Mouse (Mus musculus): Measurements from ENCODE around the gene Exoc4.

The Exoc4 gene

DNA sequence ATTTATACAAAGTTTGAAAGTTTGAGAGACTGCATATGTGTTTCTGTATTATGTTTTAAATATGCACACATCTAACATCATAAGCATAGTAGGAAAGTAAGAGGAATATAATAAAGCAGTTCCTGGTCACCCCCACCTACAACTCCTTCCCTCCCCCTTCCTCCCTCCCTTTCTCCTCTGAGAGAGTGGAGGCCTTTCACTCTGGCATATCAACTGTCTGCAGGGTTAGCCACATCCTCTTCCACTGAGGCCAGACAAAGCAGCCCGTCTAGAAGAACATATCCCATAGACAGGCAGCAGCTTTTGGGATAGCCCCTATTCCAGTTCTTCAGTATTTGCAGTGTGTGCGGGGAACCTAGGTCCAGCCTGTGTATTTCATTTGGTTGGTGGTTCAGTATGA, 382.2 kb downstream of the Exoc4 start:
- DNase-seq (ENCODE audit: low spot score in 2 of 2), result no peak

- DNase-seq (ENCODE audit: low spot score in 2 of 2), result no peak
Observed at GRCm38 (mm10) chr6:33637192-33637591, 388.3 kb downstream of the Exoc4 start.

- peak in 1 of 2 experiments; percentile 38 for DNase-seq (ENCODE audit: low spot score in 2 of 2)
Observed at GRCm38 (mm10) chr6:33681778-33682640, 433.1 kb downstream of the Exoc4 start.

DNA sequence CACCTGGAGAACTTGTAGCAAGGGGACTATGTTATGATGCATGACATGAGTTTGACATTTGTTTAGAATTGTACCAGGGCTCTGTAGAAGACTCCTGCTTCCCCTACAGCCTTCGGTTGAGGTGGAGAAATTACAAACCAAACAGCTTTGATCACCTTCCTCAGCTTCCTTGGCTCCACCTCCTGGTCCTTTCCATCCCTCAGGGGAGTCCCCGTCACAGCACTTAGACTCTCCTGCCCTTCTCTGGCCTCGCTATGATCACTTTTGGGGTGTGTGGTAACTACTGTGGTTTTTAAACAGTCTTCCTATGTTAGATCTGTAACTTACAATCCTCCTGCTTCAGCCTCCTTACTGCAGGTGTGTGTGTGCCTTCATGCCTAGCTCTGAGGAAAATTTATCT, 434.6 kb downstream of the Exoc4 start:
- DNase-seq (ENCODE audit: low spot score in 2 of 2), result no peak

- DNase-seq (ENCODE audit: low spot score in 2 of 2), result no peak
Observed at GRCm38 (mm10) chr6:33685321-33685720, 436.4 kb downstream of the Exoc4 start.

DNA sequence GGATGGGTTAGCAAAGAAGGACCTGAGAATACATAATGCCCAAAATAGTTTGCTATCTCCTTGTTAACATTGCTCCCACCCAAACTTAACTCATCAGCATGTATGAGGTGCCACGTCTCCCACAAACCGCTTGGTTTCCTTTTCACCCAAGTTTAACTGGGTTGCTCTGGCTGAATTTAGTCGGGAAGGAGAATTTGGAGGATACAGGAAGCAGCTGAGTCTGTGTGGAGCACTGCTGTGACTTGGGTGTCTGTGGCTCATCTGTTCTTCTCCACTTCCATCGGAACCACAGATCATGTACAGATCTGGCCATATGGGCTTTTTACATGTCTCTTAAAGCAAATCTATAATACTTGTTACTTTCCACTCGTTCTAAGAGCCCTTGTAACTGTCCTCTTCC, 441.7 kb downstream of the Exoc4 start:
- DNase-seq (ENCODE audit: low spot score in 2 of 2), result no peak

DNA sequence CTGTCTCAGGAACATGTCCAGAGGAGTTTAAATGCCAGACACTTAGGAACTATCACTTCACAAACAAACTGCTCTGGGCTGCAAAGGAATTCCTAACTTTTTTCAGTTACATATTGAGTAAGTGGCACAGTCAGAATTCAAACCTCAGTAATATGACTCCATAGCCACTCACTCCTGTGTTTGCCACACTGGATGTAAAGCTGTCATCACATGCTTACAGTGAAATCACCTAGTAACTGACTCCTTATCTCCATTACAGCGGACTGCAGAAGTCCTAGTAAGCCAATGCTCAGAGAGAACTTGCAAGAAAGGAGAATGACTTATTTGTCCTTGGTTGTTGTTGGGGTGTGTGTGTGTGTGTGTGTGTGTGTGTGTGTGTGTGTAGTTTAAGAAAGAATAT, 448.1 kb downstream of the Exoc4 start:
- no peak for DNase-seq (ENCODE audit: low spot score in 2 of 2)

DNA sequence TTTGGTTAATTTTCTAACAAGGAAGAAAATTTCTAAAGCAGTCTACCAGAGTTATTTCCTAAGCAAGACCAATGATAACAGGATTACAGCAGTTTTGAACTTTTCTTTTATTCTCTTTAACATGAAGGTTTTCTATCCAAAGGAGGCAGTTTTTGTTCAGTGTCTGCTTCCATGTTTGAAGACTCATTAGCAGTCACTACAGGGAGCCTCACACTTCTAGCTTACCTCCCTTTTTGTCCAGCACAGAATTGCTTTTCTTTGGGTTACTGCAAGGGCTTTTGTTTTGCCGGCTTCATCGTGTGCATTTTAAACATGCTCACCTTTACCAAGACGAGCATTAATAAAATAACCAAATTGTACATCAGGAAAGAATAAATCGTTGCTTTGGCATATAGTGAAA, 460.0 kb downstream of the Exoc4 start:
- no peak for DNase-seq (ENCODE audit: low spot score in 2 of 2)

- no peak for DNase-seq (ENCODE audit: low spot score in 2 of 2)
Observed at GRCm38 (mm10) chr6:33709340-33709739, 460.5 kb downstream of the Exoc4 start.

GRCm38 (mm10) chr6:33711742-33712141, 462.9 kb downstream of the Exoc4 start:
- no peak for DNase-seq (ENCODE audit: low spot score in 2 of 2)

DNA sequence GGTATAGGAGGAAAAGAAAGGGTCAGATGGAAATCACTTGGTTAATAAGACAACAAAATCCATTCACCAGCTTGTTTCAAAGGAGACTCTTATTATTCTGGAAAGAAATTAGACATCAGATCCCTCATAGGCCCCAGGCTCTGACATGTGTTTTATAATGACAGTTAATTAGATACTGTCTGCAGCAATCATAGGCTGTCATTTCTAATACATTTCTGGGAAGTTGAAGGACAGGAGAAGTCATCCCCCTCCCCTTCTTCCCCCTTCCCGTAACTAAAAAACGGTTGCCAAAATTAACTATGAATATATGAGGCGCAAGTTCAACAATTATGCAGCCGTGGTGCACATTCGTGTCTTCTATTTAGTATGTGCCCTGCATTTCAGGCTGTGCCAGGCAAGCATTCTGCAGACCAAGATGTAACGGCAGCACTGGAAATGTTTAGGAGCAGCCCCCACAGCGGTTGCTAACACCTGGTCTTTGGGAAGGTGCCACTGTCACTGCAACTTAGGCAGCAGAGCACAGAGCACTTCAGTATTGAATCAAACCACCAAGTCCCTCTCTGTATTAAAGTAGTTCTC, 463.7 kb downstream of the Exoc4 start:
- DNase-seq (ENCODE audit: low spot score in 2 of 2), result no peak

DNA sequence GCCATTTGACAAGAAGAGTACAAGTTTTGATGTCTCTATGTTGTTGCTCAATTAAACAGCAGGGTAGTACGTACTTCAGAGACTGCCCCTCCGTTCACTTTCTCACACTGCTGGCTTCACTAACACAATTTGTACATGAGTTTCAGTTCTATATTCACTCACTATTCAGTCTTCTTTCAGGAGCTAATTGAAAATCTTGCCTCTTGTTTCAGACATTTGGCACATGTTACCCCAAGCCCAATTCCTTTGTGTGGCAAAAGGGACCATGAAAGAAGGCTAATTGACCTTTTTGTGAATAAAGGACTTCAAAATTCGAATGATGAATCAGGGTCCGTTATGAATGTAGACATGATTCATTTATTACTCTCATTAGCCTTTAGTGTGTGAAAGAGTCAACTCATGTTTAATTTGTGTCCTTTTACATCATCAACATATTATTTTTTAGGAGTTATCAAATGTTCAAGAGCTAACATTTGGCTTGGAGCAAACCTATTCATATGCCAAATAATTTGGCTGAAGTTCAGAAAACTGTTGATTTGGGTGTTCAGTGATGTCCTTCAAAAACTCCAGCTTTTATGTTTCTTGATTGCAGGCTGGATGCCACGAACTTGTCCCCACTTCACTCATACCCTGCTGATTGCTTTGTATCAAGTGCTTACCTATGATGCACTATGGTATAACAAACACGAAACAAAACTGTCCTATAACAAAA, 467.5 kb downstream of the Exoc4 start:
- no peak for DNase-seq (ENCODE audit: low spot score in 2 of 2)

GRCm38 (mm10) chr6:33721166-33721565, 472.3 kb downstream of the Exoc4 start:
- no peak for DNase-seq (ENCODE audit: low spot score in 2 of 2)

- DNase-seq (ENCODE audit: low spot score in 2 of 2), result no peak
Observed at GRCm38 (mm10) chr6:33722811-33723210, 473.9 kb downstream of the Exoc4 start.

DNA sequence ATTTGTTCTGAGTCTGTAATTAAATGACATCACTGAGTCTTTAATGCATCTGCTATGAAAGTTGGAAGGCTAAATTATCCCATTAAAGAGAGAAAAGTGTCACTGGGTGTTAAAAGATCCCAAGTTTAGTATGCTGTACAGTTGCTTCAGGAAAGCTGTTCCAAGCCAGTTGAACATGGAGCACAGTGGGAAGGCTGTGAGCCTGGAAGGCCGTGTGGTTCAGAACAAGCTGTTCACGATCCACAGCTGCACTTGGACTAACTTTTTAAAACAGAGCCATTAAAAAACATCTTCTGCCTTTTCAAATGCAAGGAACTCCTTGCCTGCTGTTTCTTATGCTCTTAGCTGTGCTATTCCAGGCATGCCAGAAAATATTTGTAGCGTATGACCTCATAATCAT, 475.7 kb downstream of the Exoc4 start:
- DNase-seq (ENCODE audit: low spot score in 2 of 2), result no peak

- no peak for DNase-seq (ENCODE audit: low spot score in 2 of 2)
Observed at GRCm38 (mm10) chr6:33727271-33727670, 478.4 kb downstream of the Exoc4 start.

DNA sequence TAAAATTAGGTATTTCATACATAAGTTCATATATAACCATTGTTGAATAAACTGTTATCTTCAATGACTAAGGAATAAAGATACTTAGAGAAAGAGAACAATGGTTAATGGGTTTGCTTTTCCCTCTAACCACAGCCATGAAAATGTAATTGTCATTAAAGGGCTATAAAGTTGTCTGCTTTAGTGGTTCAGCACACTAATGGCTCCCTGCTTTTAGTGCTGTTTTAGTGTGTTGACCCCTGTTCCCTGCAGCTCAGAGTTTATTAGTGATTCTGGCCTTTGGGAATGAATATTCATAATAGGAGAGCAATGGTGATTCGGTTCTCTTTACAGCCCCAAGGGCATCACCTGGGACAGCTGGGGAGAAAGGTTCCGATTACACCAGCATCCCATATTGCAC, 483.3 kb downstream of the Exoc4 start:
- DNase-seq (ENCODE audit: low spot score in 2 of 2), result no peak

DNA sequence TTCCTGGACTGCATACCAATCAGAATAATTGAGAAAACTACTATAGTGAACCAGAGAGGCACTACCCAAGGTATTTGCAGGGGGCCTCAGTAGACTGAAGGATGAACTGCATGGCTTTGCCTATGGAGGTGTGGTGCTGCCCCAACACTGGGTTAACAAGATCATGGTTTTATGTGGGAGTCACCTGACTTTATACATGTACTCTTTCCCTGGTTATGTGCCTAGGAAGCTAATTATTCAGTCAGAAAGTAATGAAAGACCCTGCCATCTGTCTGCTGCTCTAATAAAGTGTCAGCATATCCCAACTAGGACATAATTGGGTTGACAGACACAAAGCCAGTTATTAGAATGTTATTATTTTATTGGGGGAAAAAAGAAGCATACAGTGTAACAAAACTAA, 484.7 kb downstream of the Exoc4 start:
- DNase-seq (ENCODE audit: low spot score in 2 of 2), result no peak

DNA sequence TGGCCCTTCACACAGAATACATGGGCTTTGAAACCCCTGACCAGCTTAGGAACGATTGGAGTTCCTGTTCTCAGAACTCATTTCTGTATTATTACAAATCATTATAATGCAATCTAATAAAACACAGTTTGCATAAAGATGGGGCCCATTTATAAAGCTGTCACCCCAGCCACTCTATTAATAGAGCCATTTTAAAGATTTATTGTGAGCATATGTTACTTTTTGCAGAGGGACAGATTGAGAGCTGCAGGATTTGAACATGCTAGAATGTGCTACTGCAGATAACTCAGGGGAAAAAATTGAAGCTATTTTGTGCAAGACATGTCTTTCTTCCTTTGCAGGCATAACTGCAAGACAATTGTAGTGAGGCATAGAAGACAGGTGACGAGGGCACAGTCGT, 485.1 kb downstream of the Exoc4 start:
- no peak for DNase-seq (ENCODE audit: low spot score in 2 of 2)

GRCm38 (mm10) chr6:33738857-33739291, 490.0 kb downstream of the Exoc4 start:
- no peak for DNase-seq (ENCODE audit: low spot score in 2 of 2)

GRCm38 (mm10) chr6:33739304-33739703, 490.4 kb downstream of the Exoc4 start:
- no peak for DNase-seq (ENCODE audit: low spot score in 2 of 2)

GRCm38 (mm10) chr6:33755976-33756375, 507.1 kb downstream of the Exoc4 start:
- DNase-seq (ENCODE audit: low spot score in 2 of 2), result no peak

- DNase-seq (ENCODE audit: low spot score in 2 of 2), result no peak
Observed at GRCm38 (mm10) chr6:33761557-33761956, 512.7 kb downstream of the Exoc4 start.

Measured in frontal cortex, postnatal 14 days (tissue).